Mouse (Mus musculus): ENCODE measurements around the gene Gabrq. TPM values are rescaled to one million over a fixed set of nuclear protein-coding genes. Genes with fewer than 3 reads are reported as not detected.

Gabrq gene
- total and polyA plus RNA-seq, 3 experiments, result not detected

- no peaks in the 10 kb centered on the region for H3K79me2 ChIP-seq (ENCODE audit: control insufficient read depth, insufficient read depth, low read length, poor library complexity)
- TF ChIP-seq MAX (IDR thresholded peaks at IDR 0.05; ENCODE audit: low read length) (no peak), UBTF (IDR thresholded peaks at IDR 0.05; ENCODE audit: borderline replicate concordance, insufficient read depth, low read depth, low read length) (no peak), BHLHE40 (IDR thresholded peaks at IDR 0.05; ENCODE audit: borderline replicate concordance, low read depth, low read length) (no peak), CTCF (IDR thresholded peaks at IDR 0.05 in 2 of 3, conservative IDR thresholded peaks at IDR 0.05 in 1 of 3; ENCODE audit: control insufficient read depth in 1 of 3, insufficient read depth in 1 of 3, low read depth in 2 of 3, low read length in 3 of 3, poor library complexity in 1 of 3, severe bottlenecking in 1 of 3) (no peak), JUND (IDR thresholded peaks at IDR 0.05; ENCODE audit: low read depth, low read length) (no peak), POLR2AphosphoS2 (IDR thresholded peaks at IDR 0.05; ENCODE audit: low read length) (no peak), POLR2A (IDR thresholded peaks at IDR 0.05; ENCODE audit: control insufficient read depth in 1 of 2, insufficient read depth in 1 of 2, low read depth in 1 of 2, low read length in 2 of 2, poor library complexity in 1 of 2) (no peak), GATA1 (IDR thresholded peaks at IDR 0.05; ENCODE audit: low read depth, low read length) (no peak), TAL1 (IDR thresholded peaks at IDR 0.05; ENCODE audit: low read length) (no peak), ZNF384 (IDR thresholded peaks at IDR 0.05; ENCODE audit: low read depth, low read length) (no peak), HCFC1 (IDR thresholded peaks at IDR 0.05; ENCODE audit: low read depth, low read length) (no peak), NELFE (IDR thresholded peaks at IDR 0.05; ENCODE audit: low read depth, low read length) (no peak), SIN3A (IDR thresholded peaks at IDR 0.05; ENCODE audit: low read length) (no peak), SMC3 (IDR thresholded peaks at IDR 0.05; ENCODE audit: low read depth, low read length) (no peak), EP300 (IDR thresholded peaks at IDR 0.05; ENCODE audit: low read depth in 1 of 2, low read length in 2 of 2) (no peak), USF1 (IDR thresholded peaks at IDR 0.05; ENCODE audit: low read depth, low read length) (no peak), CHD1 (IDR thresholded peaks at IDR 0.05; ENCODE audit: low read depth, low read length) (no peak)
- no peaks in the 10 kb centered on the region; a peak in 1 of 4 replicates for H3K27me3 ChIP-seq (ENCODE audit: control insufficient read depth in 1 of 2, insufficient read depth in 2 of 2, low read length in 2 of 2)
- DNase-seq (ENCODE audit: low read depth, low spot score), result no peak
- H3K4me3 ChIP-seq (ENCODE audit: control insufficient read depth in 1 of 2, insufficient read depth in 1 of 2, low read depth in 2 of 2, low read length in 2 of 2), result no peak overlapping the region
- H3K4me1 ChIP-seq (ENCODE audit: control insufficient read depth in 1 of 2, insufficient read depth in 2 of 2, low read length in 2 of 2), result no peaks in the 10 kb centered on the region
- H3K9me3 ChIP-seq (replicated peaks; ENCODE audit: insufficient read depth, low read length), result no peaks in the 10 kb centered on the region
- H3K36me3 ChIP-seq (ENCODE audit: control insufficient read depth in 1 of 2, insufficient read depth in 2 of 2, low read length in 2 of 2), result no peaks in the 10 kb centered on the region
- H3K9ac ChIP-seq (ENCODE audit: control insufficient read depth, low read depth, low read length, poor library complexity, severe bottlenecking), result no peak overlapping the region
- no peak overlapping the region for H3K27ac ChIP-seq (ENCODE audit: control insufficient read depth, low read depth, low read length)
Measured at GRCm38 (mm10) chrX:72825589-72825905, 569 bp downstream of the Gabrq start.

Other genes with a start within 250 kb of the Gabrq start
- gene Gabra3, start 168.3 kb upstream of the Gabrq start, total RNA-seq (2012; rRNA removed), result not detected in 2 replicates
- gene Gabra3, start 168.3 kb upstream of the Gabrq start, polyA plus RNA-seq (2012; ENCODE audit: insufficient read depth in 1 of 2, insufficient read length in 2 of 2, low read depth in 1 of 2, low replicate concordance in 2 of 2, missing spikeins in 1 of 2), result not detected
- gene Cetn2, start 93.2 kb downstream of the Gabrq start, total RNA-seq (2012; rRNA removed), result 30.4 and 33.5 TPM in 2 replicates
- gene Cetn2, start 93.2 kb downstream of the Gabrq start, polyA plus RNA-seq (2012; ENCODE audit: insufficient read depth in 1 of 2, insufficient read length in 2 of 2, low read depth in 1 of 2, low replicate concordance in 2 of 2, missing spikeins in 1 of 2), result 10 to 100 TPM in 1 of 2 experiments, not detected in 1; 35.3 TPM
- gene Nsdhl, start 93.4 kb downstream of the Gabrq start, total RNA-seq (2012; rRNA removed), result 17.9 and 19.4 TPM in 2 replicates
- 10 to 100 TPM in 1 of 2 experiments, not detected in 1; 23.1 TPM for gene Nsdhl, start 93.4 kb downstream of the Gabrq start, polyA plus RNA-seq (2012; ENCODE audit: insufficient read depth in 1 of 2, insufficient read length in 2 of 2, low read depth in 1 of 2, low replicate concordance in 2 of 2, missing spikeins in 1 of 2)
- gene Zfp185, start 162.2 kb downstream of the Gabrq start, total RNA-seq (2012; rRNA removed), result not detected in 2 replicates
- under 1 TPM in 1 of 2 experiments, not detected in 1; 0.14 TPM for gene Zfp185, start 162.2 kb downstream of the Gabrq start, polyA plus RNA-seq (2012; ENCODE audit: insufficient read depth in 1 of 2, insufficient read length in 2 of 2, low read depth in 1 of 2, low replicate concordance in 2 of 2, missing spikeins in 1 of 2)
- gene Pnma5, start 211.9 kb downstream of the Gabrq start, total RNA-seq (2012; rRNA removed), result 0.08 and 0.10 TPM in 2 replicates
- under 1 TPM in 1 of 2 experiments, not detected in 1; 0.11 TPM for gene Pnma5, start 211.9 kb downstream of the Gabrq start, polyA plus RNA-seq (2012; ENCODE audit: insufficient read depth in 1 of 2, insufficient read length in 2 of 2, low read depth in 1 of 2, low replicate concordance in 2 of 2, missing spikeins in 1 of 2)
- gene Pnma3, start 239.6 kb downstream of the Gabrq start, total RNA-seq (2012; rRNA removed), result not detected in 2 replicates
- gene Pnma3, start 239.6 kb downstream of the Gabrq start, polyA plus RNA-seq (2012; ENCODE audit: insufficient read depth in 1 of 2, insufficient read length in 2 of 2, low read depth in 1 of 2, low replicate concordance in 2 of 2, missing spikeins in 1 of 2), result not detected

Measured in MEL (cell line).